Mouse (Mus musculus) lung, adult 2 months (tissue): ENCODE results near the gene Gab3. TPM values are rescaled to one million over a fixed set of nuclear protein-coding genes. Genes with fewer than 3 reads are reported as not detected.
A peak's percentile ranks its signal among the peaks of the same experiment; 100 is the strongest.

Experiments
- DNase-seq: peaks from one replicate; pipeline ENCODE4 v3.0.0; 2022
- H3K4me1 ChIP-seq: fragments of 200-500 bp; 2 replicates; pipeline ENCODE4 v1.6.1; 2011; ENCODE audit warnings: low read length; ENCODE audit not compliant: control insufficient read depth, insufficient read depth
- H3K4me3 ChIP-seq: fragments of 200-500 bp; replicated peaks from 2 replicates; pipeline ENCODE3; 2011; ENCODE audit warnings: low read depth, mild to moderate bottlenecking, control low read depth, low read length; ENCODE audit errors: extremely low read depth
- CTCF ChIP-seq: fragments of 200-500 bp; IDR thresholded peaks from 2 replicates; pipeline ENCODE4 v1.5.1; 2011; ENCODE audit warnings: mild to moderate bottlenecking, low read length, control low read depth; ENCODE audit not compliant: insufficient read depth
- POLR2A ChIP-seq: fragments of 200-500 bp; IDR thresholded peaks from 2 replicates; pipeline ENCODE4 v1.6.1; 2011; ENCODE audit warnings: low read depth, mild to moderate bottlenecking, control low read depth, low read length, borderline replicate concordance; ENCODE audit errors: extremely low read depth
- WGBS: fragments of 180-500 bp; shearing (Covaris S2); methylation state at CpG from one replicate; pipeline ENCODE4 v1.1.7; 2018; 5-methylcytosine and 5-hydroxymethylcytosine counted together
- polyA plus RNA-seq: library from polyadenylated mRNA; depleted of rRNA; stranded (reverse); fragments of >200 nt; gene quantifications from 2 replicates; pipeline ENCODE4 v1.2.3, GENCODE M21; 2012; rRNA removed

Gene Gab3
- 1.8 and 2.5 TPM in 2 replicates for polyA plus RNA-seq

- H3K4me1 ChIP-seq, result no peaks in the 10 kb centered on the region
- H3K4me3 ChIP-seq, result peak within 1 kb of the TSS; percentile 74
- WGBS, result 14% methylated on average over 16 of the region's 17 CpGs
- DNase-seq, result peak; percentile 34
- no peak for TF ChIP-seq POLR2A
- TF ChIP-seq CTCF, result no peak
Measured at GRCm38 (mm10) chrX:75084774-75085508, at the start of gene Gab3. TSS of gene Gab3 (minus strand) at chrX:75085458.

- Histone ChIP-seq H3K4me1 (peaks cover 2% of the 10 kb centered on the region; the same call in 1 of the 2 replicates), H3K4me3 (peak within 1 kb of the TSS; percentile 83)
- TF ChIP-seq CTCF (no peak), POLR2A (peak; percentile 78; the same call in 1 of the 2 replicates)
- 27% methylated on average over 36 of the region's 36 CpGs for WGBS
- peak; percentile 69 for DNase-seq
Measured at GRCm38 (mm10) chrX:75130467-75131160, 45.4 kb upstream of the Gab3 start, which contains the start of gene Mpp1. TSS of gene Mpp1 (minus strand) at chrX:75131016.

GRCm38 (mm10) chrX:75129474-75129873 is 44.2 kb upstream of the Gab3 start:
- WGBS, result 29% methylated on average over 2 of the region's 2 CpGs
- Histone ChIP-seq H3K4me3 (no peak overlapping the region), H3K4me1 (peaks cover 2% of the 10 kb centered on the region; the same call in 1 of the 2 replicates)
- TF ChIP-seq CTCF (no peak), POLR2A (no peak)
- no peak for DNase-seq

GRCm38 (mm10) chrX:75128333-75128980 is 43.2 kb upstream of the Gab3 start:
- Histone ChIP-seq H3K4me1 (peaks cover 2% of the 10 kb centered on the region; the same call in 1 of the 2 replicates), H3K4me3 (no peak overlapping the region)
- TF ChIP-seq CTCF (no peak), POLR2A (no peak)
- DNase-seq, result peak; percentile 10

DNA sequence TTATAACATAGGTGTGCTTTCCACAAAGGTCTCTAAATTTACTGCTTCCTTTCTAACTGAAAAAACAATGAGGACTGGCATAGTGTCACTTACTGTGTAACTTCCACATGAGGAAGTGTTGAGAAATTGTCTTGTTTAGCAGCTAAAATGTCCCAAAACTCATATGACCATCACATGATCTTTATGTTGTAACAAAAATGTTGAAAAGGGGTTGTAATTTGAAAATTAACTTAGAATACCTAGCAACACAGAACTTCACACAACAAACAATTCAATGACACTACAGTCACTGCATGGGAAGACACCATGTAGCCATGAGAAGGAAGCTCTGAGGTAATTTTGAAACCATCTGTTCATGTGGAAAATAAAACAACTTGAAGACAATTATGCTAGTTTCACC is 41.6 kb upstream of the Gab3 start:
- H3K4me1 ChIP-seq, result peaks cover 2% of the 10 kb centered on the region; the same call in 1 of the 2 replicates
- no peak for DNase-seq
- TF ChIP-seq CTCF (no peak), POLR2A (no peak)
- H3K4me3 ChIP-seq, result no peak overlapping the region

- TF ChIP-seq CTCF (no peak), POLR2A (no peak)
- 89% methylated on average over 3 of the region's 3 CpGs for WGBS
- no peak for DNase-seq
- Histone ChIP-seq H3K4me1 (peaks cover 2% of the 10 kb centered on the region; the same call in 1 of the 2 replicates), H3K4me3 (no peak overlapping the region)
Measured at GRCm38 (mm10) chrX:75125606-75126005, 40.3 kb upstream of the Gab3 start.

- Histone ChIP-seq H3K4me3 (no peak overlapping the region), H3K4me1 (no peaks in the 10 kb centered on the region)
- DNase-seq, result no peak
- TF ChIP-seq POLR2A (no peak), CTCF (no peak)
Measured at GRCm38 (mm10) chrX:75115550-75115949, 30.3 kb upstream of the Gab3 start.

DNA sequence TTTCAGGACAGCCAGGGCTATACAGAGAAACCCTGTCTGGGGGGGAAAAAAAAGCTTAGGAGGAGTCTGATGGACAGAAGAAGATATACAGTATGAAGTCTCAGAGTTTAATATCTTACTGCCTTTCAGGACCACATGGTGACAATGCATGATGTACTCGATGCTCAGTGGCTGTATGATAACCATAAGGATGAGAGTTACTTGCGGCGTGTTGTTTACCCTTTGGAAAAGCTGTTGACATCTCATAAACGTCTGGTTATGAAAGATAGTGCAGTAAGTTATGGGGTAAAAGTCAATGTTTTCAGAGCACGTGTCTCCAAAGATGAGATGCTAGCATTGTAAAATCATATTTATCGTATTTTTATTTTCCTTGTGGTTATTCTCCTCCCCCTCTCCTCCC is 17.0 kb upstream of the Gab3 start:
- WGBS, result 77% methylated on average over 6 of the region's 6 CpGs
- DNase-seq, result no peak
- H3K4me3 ChIP-seq, result no peak overlapping the region
- H3K4me1 ChIP-seq, result no peaks in the 10 kb centered on the region
- TF ChIP-seq CTCF (no peak), POLR2A (no peak)

DNA sequence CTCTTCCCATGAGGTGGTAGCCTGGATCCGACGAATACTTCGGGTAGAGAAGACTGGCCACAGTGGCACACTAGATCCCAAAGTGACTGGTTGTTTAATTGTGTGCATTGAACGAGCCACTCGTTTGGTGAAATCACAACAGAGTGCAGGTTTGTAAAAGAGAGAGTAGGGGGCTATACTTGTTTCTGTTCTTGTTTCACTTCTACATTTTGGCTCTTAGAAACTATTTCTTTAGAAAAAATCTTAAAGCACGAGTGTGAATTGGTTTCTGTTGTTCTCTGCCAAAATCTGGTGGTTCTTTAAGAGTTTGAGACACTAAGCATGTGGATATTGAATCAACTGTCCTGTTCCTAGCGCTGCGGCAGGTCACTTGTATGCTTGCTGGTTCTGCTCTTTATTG is 13.5 kb upstream of the Gab3 start:
- Histone ChIP-seq H3K4me3 (no peak overlapping the region), H3K4me1 (no peaks in the 10 kb centered on the region)
- no peak for DNase-seq
- TF ChIP-seq CTCF (no peak), POLR2A (no peak)
- WGBS, result 84% methylated on average over 8 of the region's 8 CpGs
